Mouse (Mus musculus) bone marrow, adult 2 months (tissue): ENCODE results near the gene Adssl1.

Experiments
- CTCF ChIP-seq: fragments of 200-500 bp; IDR thresholded peaks from 2 replicates; pipeline ENCODE4 v1.5.1; 2011; ENCODE audit warnings: low read length, control low read depth; ENCODE audit not compliant: control insufficient read depth, insufficient read depth
- POLR2A ChIP-seq: fragments of 200-500 bp; IDR thresholded peaks from 2 replicates; pipeline ENCODE4 v1.6.1; 2011; ENCODE audit warnings: low read depth, mild to moderate bottlenecking, control low read depth, low read length, borderline replicate concordance; ENCODE audit not compliant: control insufficient read depth

- no peak for TF ChIP-seq CTCF
- TF ChIP-seq POLR2A, result no peak
Observed at GRCm38 (mm10) chr12:112672744-112673575, 53.1 kb downstream of the Adssl1 start.
